Mouse (Mus musculus): Measurements from ENCODE around the gene Ppp1r12c. TPM values are rescaled to one million over a fixed set of nuclear protein-coding genes. Genes with fewer than 3 reads are reported as not detected.

The Ppp1r12c gene
- total RNA-seq, 2 experiments from 2014 or later: 20.6 to 22.3 TPM

GRCm38 (mm10) chr7:4431548-4431947 lies 69.9 kb downstream of the Ppp1r12c start:
- DNase-seq: no peak

Small RNAs within 50 kb of the gene (microRNA-seq; reads per million reads assigned to microRNA genes)
- 0 reads per million in 2 experiments for gene Gm24605 (ENCODE audit: borderline replicate concordance in 2 of 2)

Other genes starting within 250 kb of the Ppp1r12c start
- not detected for gene Ncr1, start 164.0 kb downstream of the Ppp1r12c start, total RNA-seq (2021)
- gene Gp6, start 103.9 kb downstream of the Ppp1r12c start, total RNA-seq (2021): not detected
- gene Rdh13, start 56.0 kb downstream of the Ppp1r12c start, total RNA-seq (2021): 10 to 100 TPM; 14.9 to 16.5 TPM
- 1 to 10 TPM; 1.5 to 2.2 TPM for gene Eps8l1, start 41.0 kb downstream of the Ppp1r12c start, total RNA-seq (2021)
- 100 to 1,000 TPM; 151 to 768 TPM for gene Tnnt1, start 14.7 kb upstream of the Ppp1r12c start, total RNA-seq (2021)
- under 1 TPM in 1 of 2 experiments, not detected in 1; 0.29 TPM for gene Tnni3, start 22.5 kb upstream of the Ppp1r12c start, total RNA-seq (2021)
- gene Dnaaf3, start 30.8 kb upstream of the Ppp1r12c start, total RNA-seq (2021): not detected
- gene Syt5, start 45.9 kb upstream of the Ppp1r12c start, total RNA-seq (2021): under 1 TPM in 1 of 2 experiments, not detected in 1; 0.16 TPM
- not detected for gene Ptprh, start 102.4 kb upstream of the Ppp1r12c start, total RNA-seq (2021)
- gene Tmem86b, start 129.7 kb upstream of the Ppp1r12c start, total RNA-seq (2021): 1 to 10 TPM; 2.4 to 3.0 TPM
- gene Ppp6r1, start 157.3 kb upstream of the Ppp1r12c start, total RNA-seq (2021): 10 to 100 TPM; 41.8 to 46.2 TPM
- gene Hspbp1, start 183.4 kb upstream of the Ppp1r12c start, total RNA-seq (2021): 10 to 100 TPM; 21.8 to 23.1 TPM
- 1 to 10 TPM; 1.4 to 1.7 TPM for gene Brsk1, start 188.9 kb upstream of the Ppp1r12c start, total RNA-seq (2021)
- under 1 TPM in 1 of 2 experiments, not detected in 1; 0.23 TPM for gene Tmem150b, start 223.6 kb upstream of the Ppp1r12c start, total RNA-seq (2021)
- 10 to 100 TPM; 10.7 to 12.3 TPM for gene Kmt5c, start 238.4 kb upstream of the Ppp1r12c start, total RNA-seq (2021)